Mouse (Mus musculus) small intestine, adult 2 months (tissue): ENCODE measurements around the gene Eif2b5.

Experiments used
- CTCF ChIP-seq: fragments of 200-500 bp; IDR thresholded peaks from 2 replicates; pipeline ENCODE4 v1.5.1; 2012; ENCODE audit warnings: low read depth, mild to moderate bottlenecking, control low read depth, inconsistent platforms, low read length, moderate library complexity, mixed read lengths; ENCODE audit not compliant: insufficient replicate concordance, insufficient read length; ENCODE audit errors: extremely low read depth
- POLR2A ChIP-seq: fragments of 200-500 bp; IDR thresholded peaks from 2 replicates; pipeline ENCODE4 v1.6.1; 2012; ENCODE audit warnings: low read depth, mild to moderate bottlenecking, control low read depth, inconsistent platforms, low read length, moderate library complexity

DNA sequence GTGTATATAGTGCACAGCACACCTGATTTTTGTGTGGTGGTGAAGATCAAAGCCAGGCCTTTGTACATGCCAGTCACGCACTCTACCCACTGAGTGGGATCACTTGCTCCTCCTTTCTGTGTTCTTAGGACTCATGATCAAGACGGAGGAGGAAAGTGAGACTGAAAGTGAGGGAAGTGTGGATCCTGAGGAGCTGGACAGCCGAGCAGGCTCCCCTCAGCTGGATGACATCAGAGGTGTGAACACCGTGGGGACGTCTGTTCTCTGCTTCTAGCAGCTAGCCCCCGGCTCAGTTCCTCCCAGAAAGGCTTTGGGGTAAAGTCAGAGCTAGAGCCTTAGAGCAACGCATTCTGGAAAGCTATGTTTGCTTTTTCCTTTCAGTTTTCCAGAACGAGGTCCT is 7.4 kb downstream of the Eif2b5 start:
- TF ChIP-seq POLR2A = no peak
- TF ChIP-seq CTCF = no peak
